Mouse (Mus musculus): ENCODE data around the gene Map1b.

- TF ChIP-seq CTCF (IDR thresholded peaks at IDR 0.05) = no peak
- TF ChIP-seq EP300 (IDR thresholded peaks at IDR 0.05) = no peak
These were observed 130.4 kb downstream of the Map1b start for GRCm38 (mm10) chr13:99385911-99386310.

All from lung, postnatal 0 days (tissue).